Mouse (Mus musculus) embryonic facial prominence, embryonic 12.5 days (tissue): ENCODE measurements at regions not wholly inside any gene's neighbourhood (a gene's known extent, or its start where the extent isn't known, plus 50 kb on each side); places are given as distances from the start of the nearest gene placed in this dataset.
A peak's percentile ranks its signal among the peaks of the same experiment; 100 is the strongest.
"Not testable (repeated sequence)": the region's sequence is repeated elsewhere in the genome, so short reads cannot be mapped to it uniquely, and the experiment has no call there.

Source experiments
- ATAC-seq: fragments of 200-750 bp; cut with Nextera tagmentation; 2 replicates; pipeline ENCODE4 v1.8.0; 2017; ENCODE audit not compliant: insufficient number of reproducible peaks, insufficient read depth, low FRiP score, low TSS enrichment
- H3K27ac ChIP-seq: fragments of 300-500 bp; sonication (generic); 2 replicates; pipeline ENCODE4 v1.5.1; 2016; ENCODE audit warnings: mild to moderate bottlenecking
- H3K27me3 ChIP-seq: fragments of 300-500 bp; sonication (generic); 2 replicates; pipeline ENCODE4 v1.6.1; 2016; ENCODE audit warnings: mild to moderate bottlenecking, moderate library complexity
- H3K36me3 ChIP-seq: fragments of 300-500 bp; sonication (generic); 2 replicates; pipeline ENCODE4 v1.6.1; 2016; ENCODE audit warnings: mild to moderate bottlenecking
- H3K4me1 ChIP-seq: fragments of 300-500 bp; sonication (generic); 2 replicates; pipeline ENCODE4 v1.6.1; 2016
- H3K4me2 ChIP-seq: fragments of 300-500 bp; sonication (generic); replicated peaks from 2 replicates; pipeline ENCODE4 v1.6.1; 2016; ENCODE audit warnings: mild to moderate bottlenecking, moderate library complexity
- H3K4me3 ChIP-seq: fragments of 300-500 bp; sonication (generic); 2 replicates; pipeline ENCODE4 v1.5.1; 2016; ENCODE audit warnings: mild to moderate bottlenecking
- H3K9ac ChIP-seq: fragments of 300-500 bp; sonication (generic); 2 replicates; pipeline ENCODE4 v1.6.1; 2016; ENCODE audit warnings: mild to moderate bottlenecking, moderate library complexity
- H3K9me3 ChIP-seq: fragments of 300-500 bp; sonication (generic); 2 replicates; pipeline ENCODE4 v1.6.1; 2016; ENCODE audit warnings: mild to moderate bottlenecking, moderate library complexity
- WGBS: fragments of 180-500 bp; shearing (Covaris S2); methylation state at CpG from one replicate; pipeline ENCODE4 v1.1.7; 2016; 5-methylcytosine and 5-hydroxymethylcytosine counted together

DNA sequence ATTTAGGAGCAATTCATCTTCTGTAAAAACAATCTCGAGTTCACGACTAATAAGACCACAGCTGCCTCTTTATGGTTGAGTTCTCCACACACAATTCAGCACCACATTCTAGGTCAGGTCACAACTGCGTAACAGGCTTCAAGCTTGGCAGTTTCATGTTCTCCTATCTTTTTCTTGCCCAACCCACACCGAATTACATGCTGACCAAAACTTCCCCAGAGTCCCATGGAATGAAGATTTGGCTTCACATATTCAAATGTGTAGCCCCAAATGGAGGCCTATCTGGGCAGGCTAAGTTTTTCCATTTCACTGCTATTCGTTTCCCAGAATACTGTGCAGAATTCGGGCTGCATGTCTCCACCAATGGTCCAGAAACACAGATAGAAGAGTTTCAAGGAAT, 167.5 kb upstream of the Slc25a13 start:
- no peaks in the 10 kb centered on the region for H3K9me3 ChIP-seq
- no peaks in the 10 kb centered on the region for H3K36me3 ChIP-seq
- no peak overlapping the region for H3K4me2 ChIP-seq
- H3K9ac ChIP-seq = no peak overlapping the region
- H3K27ac ChIP-seq = no peak overlapping the region
- H3K27me3 ChIP-seq = no peaks in the 10 kb centered on the region; the same call in 1 of the 2 replicates
- H3K4me3 ChIP-seq = no peak overlapping the region
- no peak for ATAC-seq
- H3K4me1 ChIP-seq = peaks cover 11% of the 10 kb centered on the region; the same call in 1 of the 2 replicates
- 77% methylated on average over 6 of the region's 6 CpGs for WGBS

DNA sequence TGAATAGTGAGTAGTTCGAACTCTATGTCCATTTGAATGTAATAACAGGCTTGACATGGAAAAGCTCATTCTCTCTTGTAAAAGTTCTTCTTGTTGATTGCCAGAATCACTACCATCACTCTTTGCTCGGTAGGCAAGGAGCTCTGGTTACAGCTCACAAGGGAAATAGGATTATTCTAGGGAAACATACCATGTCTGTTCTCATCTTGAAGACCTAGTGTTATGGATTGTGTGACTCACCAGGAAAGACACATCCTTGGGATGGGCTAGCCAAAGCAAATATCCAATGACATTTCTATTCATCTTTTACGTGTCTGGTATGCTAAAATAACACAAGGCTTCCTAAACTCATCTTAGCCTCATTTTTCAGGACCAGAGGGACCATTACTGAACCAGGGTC, 155.4 kb upstream of the Slc25a13 start:
- Histone ChIP-seq H3K27me3 (no peaks in the 10 kb centered on the region), H3K27ac (no peak overlapping the region), H3K9me3 (no peaks in the 10 kb centered on the region), H3K4me2 (no peak overlapping the region), H3K4me3 (no peak overlapping the region), H3K36me3 (no peaks in the 10 kb centered on the region), H3K4me1 (no peaks in the 10 kb centered on the region), H3K9ac (no peak overlapping the region)
- ATAC-seq = no peak
- WGBS = 81% methylated on average over 3 of the region's 3 CpGs

DNA sequence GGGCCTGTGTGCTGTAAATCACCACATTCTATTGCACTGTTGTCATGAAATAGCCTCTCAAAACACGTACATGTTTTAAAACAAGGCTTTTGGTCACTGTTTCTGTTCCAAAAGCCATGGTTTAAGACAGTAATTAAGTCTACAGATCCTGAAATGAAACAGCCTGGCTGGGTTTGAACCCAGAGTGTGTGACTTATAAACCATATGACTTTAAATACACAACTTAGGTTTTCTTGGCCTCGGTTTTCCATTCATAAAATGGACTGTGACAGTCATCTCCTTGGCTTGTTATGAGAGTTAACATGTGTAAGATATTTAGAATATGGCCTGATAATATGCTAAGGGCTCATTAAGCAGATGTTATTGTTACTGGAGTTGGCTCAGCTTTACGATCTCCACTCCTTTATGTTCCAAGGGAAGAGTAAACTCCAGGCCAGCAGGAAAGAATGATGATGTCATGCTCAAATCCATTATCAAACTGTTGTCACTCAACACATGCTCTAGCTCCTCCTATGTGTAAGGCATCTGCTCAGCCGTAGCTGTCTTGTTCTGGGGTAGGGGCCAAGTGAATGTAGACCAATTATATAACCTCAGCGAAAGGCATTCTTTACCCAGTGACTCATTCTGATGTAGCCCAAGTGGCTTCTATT, 154.6 kb upstream of the Slc25a13 start:
- H3K9me3 ChIP-seq = no peaks in the 10 kb centered on the region
- H3K4me2 ChIP-seq = no peak overlapping the region
- no peak overlapping the region for H3K9ac ChIP-seq
- ATAC-seq = no peak
- no peaks in the 10 kb centered on the region for H3K27me3 ChIP-seq
- no peak overlapping the region for H3K27ac ChIP-seq
- H3K4me1 ChIP-seq = no peaks in the 10 kb centered on the region
- no peak overlapping the region for H3K4me3 ChIP-seq
- 83% methylated on average over 5 of the region's 5 CpGs for WGBS
- H3K36me3 ChIP-seq = no peaks in the 10 kb centered on the region

DNA sequence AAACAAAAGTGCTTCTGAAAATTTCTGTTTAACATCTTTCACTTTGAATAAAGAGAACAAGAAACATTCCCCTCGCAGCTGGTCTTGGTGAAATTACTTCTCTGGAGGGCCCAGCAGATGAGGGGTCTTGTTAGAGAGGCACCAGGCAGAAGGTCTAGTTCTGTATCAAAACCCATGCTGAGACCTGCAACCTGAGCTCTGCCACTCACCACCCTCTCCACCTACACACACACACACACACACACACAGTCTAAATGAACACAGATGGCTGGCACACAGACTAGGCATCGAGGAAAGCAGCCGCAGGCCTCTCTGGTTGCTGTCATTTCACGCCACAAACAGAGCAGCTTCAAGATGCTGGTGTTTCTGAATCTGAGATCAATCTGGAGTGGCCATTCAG, 147.1 kb upstream of the Slc25a13 start:
- no peak overlapping the region for H3K9ac ChIP-seq
- no peaks in the 10 kb centered on the region for H3K36me3 ChIP-seq
- H3K4me2 ChIP-seq = peak overlapping the region; percentile 26
- no peak overlapping the region for H3K27ac ChIP-seq
- H3K27me3 ChIP-seq = no peaks in the 10 kb centered on the region
- no peaks in the 10 kb centered on the region for H3K9me3 ChIP-seq
- ATAC-seq = peak; percentile 85
- peaks cover 9% of the 10 kb centered on the region for H3K4me1 ChIP-seq
- no peak overlapping the region for H3K4me3 ChIP-seq
- WGBS = 13% methylated on average over 4 of the region's 4 CpGs

DNA sequence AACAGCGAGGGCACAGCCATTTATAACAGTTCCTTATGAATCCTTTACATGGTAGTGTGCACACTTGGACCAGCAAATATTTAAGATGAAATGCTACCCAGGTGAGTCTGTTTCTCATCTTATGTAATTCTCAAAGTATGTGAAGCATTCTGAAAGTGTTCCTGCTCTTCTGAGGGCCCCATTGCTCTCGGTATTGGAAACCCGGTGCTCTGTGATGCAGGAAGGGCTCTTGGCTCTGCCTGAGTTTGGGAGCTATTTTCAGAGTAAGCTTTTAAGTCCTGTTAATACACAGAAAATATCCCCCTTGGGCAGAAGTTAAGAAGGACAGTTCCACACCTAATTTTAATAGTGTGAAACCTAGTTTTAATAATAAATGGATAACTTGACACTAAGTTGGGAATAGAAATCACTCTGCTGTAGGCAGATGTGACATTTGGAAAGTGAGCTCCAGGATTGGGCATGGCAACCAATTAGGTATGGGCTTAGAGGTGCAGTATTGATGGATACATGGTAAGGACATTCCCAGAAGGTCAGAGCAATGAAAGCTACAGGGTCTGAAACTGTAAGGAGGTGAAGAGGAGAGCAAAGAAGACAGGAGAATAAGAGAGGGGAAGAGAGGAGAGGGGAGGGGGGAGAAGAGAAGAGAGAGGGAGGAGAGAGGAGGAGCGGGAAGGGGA, 145.8 kb upstream of the Slc25a13 start:
- no peak overlapping the region for H3K9ac ChIP-seq
- H3K27me3 ChIP-seq = no peaks in the 10 kb centered on the region
- no peaks in the 10 kb centered on the region for H3K36me3 ChIP-seq
- no peaks in the 10 kb centered on the region for H3K9me3 ChIP-seq
- H3K4me3 ChIP-seq = no peak overlapping the region
- WGBS = 41% methylated on average over 4 of the region's 4 CpGs
- no peak for ATAC-seq
- H3K4me1 ChIP-seq = peaks cover 9% of the 10 kb centered on the region
- no peak overlapping the region for H3K4me2 ChIP-seq
- no peak overlapping the region for H3K27ac ChIP-seq

DNA sequence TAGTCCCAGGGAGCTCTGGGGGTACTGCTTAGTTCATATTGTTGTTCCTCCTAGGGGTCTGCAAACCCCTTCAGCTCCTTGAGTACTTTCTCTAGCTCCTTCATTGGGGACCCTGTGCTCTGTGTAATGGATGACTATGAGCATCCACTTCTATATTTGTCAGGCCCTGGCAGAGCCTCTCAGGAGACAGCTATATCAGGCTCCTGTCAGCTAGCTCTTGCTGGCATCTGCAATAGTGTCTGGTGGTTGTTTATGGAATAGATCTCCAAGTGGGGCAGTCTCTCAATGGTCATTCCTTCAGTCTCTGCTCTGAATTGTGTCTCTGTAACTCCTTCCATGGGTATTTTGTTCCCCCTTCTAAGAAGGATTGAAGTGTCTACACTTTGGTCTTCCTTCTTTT, 144.2 kb upstream of the Slc25a13 start:
- H3K4me3 ChIP-seq, H3K27me3 ChIP-seq, H3K36me3 ChIP-seq, H3K4me2 ChIP-seq, H3K9me3 ChIP-seq, ATAC-seq, H3K9ac ChIP-seq, H3K27ac ChIP-seq, H3K4me1 ChIP-seq: not testable (repeated sequence)

DNA sequence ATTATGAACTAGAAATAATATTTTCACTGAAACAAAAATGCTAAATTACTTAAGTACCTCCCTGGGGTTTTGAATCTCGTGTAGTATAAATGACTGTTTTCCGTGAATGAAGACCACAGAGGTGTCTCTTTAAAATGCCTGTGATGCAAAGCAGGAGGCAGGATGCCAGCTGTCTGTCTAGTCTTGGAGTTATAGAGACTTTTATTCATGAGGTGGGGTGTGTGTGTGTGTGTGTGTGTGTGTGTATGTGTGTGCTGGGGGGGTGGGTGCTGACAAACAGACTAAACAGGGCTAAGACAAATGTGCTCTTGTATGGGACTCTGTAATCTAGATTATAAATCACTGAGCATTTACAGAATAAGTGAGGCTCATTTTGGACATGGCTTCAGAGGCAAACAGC, 140.5 kb upstream of the Slc25a13 start:
- no peaks in the 10 kb centered on the region for H3K27me3 ChIP-seq
- H3K4me1 ChIP-seq = 0 out of 2 replicates have a peak, but pooled peaks cover 3% of the 10 kb centered on the region
- H3K9me3 ChIP-seq = no peaks in the 10 kb centered on the region
- H3K36me3 ChIP-seq = no peaks in the 10 kb centered on the region
- no peak overlapping the region for H3K4me2 ChIP-seq
- no peak for ATAC-seq
- WGBS = 47% methylated on average over 2 of the region's 2 CpGs
- no peak overlapping the region for H3K27ac ChIP-seq
- H3K4me3 ChIP-seq = no peak overlapping the region
- H3K9ac ChIP-seq = no peak overlapping the region

DNA sequence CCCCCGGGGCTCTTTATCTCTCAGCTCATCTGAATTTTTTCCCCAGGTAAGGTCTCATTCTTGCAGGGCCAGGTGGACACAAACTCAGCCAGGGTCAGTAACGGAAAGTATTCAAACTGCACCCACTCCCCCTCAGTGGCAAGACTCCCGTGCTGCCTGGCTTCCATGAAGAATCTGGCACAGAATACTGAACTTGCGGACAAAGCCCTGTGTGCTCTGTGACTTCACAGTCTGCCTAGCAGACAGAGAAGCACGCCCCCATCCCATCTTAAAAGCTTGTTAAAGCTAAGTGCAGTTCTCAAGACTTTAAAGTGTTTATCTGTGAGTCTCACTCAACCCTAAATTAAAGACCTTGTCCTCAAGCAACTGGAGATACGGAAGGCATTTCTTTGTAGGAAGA, 140.0 kb upstream of the Slc25a13 start:
- Histone ChIP-seq H3K4me2 (no peak overlapping the region), H3K4me3 (no peak overlapping the region), H3K27ac (no peak overlapping the region), H3K9me3 (no peaks in the 10 kb centered on the region), H3K36me3 (no peaks in the 10 kb centered on the region), H3K4me1 (0 out of 2 replicates have a peak, but pooled peaks cover 3% of the 10 kb centered on the region), H3K27me3 (no peaks in the 10 kb centered on the region), H3K9ac (no peak overlapping the region)
- 71% methylated on average over 6 of the region's 6 CpGs for WGBS
- ATAC-seq = no peak

DNA sequence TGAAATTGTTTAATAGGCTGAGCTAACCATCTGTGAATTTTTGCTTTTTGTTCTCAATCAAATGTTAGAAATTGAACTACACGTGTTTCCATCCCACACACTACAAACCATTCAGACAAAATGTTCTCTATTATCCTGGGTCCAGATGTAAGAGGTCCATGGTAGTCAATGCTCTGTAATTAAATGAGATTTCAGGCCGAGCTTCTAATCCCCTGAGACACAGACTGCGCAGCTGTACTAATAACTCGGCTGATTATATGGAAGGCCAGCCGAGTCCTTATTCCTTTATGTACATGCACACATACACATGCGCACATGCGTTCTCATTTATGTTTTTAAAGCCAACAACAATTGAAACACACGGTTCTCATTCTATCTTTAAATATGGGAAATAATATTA, 118.3 kb upstream of the Slc25a13 start:
- peaks cover 3% of the 10 kb centered on the region for H3K4me1 ChIP-seq
- no peak overlapping the region for H3K27ac ChIP-seq
- H3K9ac ChIP-seq = no peak overlapping the region
- H3K4me3 ChIP-seq = no peak overlapping the region
- H3K4me2 ChIP-seq = no peak overlapping the region
- WGBS = 45% methylated on average over 8 of the region's 8 CpGs
- H3K27me3 ChIP-seq = peaks cover 7% of the 10 kb centered on the region; the same call in 1 of the 2 replicates
- ATAC-seq = no peak
- H3K36me3 ChIP-seq = no peaks in the 10 kb centered on the region
- no peaks in the 10 kb centered on the region for H3K9me3 ChIP-seq

DNA sequence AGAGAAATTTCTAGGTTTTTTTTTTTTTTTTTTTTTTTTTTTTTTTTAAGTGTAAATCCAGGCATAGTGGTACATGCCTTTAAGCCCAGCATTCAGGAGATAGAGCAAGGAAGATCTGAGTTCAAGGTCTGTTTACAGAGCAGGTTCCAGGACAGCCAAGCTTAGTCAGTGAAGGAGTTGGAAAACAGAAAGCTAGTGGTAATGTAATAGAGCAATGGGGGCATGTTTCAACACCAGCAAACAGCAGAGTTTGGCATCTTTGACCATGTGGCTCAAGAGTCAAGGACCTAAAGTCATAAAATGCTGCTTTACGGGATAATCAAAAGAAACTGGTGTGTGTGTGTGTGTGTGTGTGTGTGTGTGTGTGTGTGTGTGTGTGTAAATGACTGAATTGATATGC, 113.3 kb upstream of the Slc25a13 start:
- Histone ChIP-seq H3K4me2 (no peak overlapping the region), H3K4me1 (no peaks in the 10 kb centered on the region), H3K9me3 (peaks cover 11% of the 10 kb centered on the region; the same call in 1 of the 2 replicates), H3K27ac (no peak overlapping the region), H3K4me3 (no peak overlapping the region), H3K9ac (no peak overlapping the region), H3K36me3 (no peaks in the 10 kb centered on the region), H3K27me3 (no peaks in the 10 kb centered on the region)
- WGBS = 85% methylated on average over 1 of the region's 1 CpGs
- no peak for ATAC-seq

DNA sequence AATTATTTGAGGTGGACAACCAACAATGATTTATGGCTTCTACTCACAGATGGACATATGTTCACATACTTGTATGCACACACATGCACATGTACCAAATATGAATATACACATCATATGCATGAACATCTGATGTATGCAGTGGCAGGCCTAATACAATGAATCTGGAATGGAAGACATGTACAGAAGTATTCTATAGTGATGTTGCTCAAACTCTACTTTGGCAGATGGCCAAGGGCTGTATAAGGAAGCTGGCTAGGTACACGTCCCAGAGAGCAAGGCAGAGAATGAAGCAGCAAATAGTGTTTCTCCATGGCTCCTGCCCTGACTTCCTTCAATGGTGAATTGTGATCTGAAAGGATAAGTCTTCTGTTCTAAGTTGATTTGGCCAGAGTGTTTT, 108.5 kb upstream of the Slc25a13 start:
- Histone ChIP-seq H3K27ac (no peak overlapping the region), H3K9ac (no peak overlapping the region), H3K9me3 (peaks cover 11% of the 10 kb centered on the region; the same call in 1 of the 2 replicates)

DNA sequence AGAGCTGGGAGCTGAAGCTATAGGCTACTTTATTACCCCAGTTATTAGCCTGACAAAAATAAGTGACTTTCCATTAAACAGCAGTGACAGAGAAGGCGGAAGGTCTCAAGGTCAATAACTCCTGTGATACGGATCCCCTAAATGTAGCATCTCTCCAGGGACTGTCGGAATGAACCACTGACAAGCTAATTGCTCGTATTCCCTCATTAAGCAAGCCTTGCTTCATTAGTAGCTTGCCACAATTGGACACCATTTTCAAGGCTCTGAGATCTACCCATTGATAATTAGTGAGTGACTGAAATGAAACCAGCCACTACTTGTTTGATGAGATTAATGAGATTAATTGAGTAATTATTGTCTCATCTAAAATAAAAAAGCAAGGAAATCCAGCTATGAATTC, 99.8 kb upstream of the Slc25a13 start:
- 42% methylated on average over 4 of the region's 4 CpGs for WGBS
- no peaks in the 10 kb centered on the region for H3K4me1 ChIP-seq
- H3K9me3 ChIP-seq = no peaks in the 10 kb centered on the region
- no peaks in the 10 kb centered on the region for H3K36me3 ChIP-seq
- no peak for ATAC-seq
- H3K9ac ChIP-seq = no peak overlapping the region
- no peak overlapping the region for H3K4me2 ChIP-seq
- H3K27me3 ChIP-seq = no peaks in the 10 kb centered on the region
- H3K27ac ChIP-seq = no peak overlapping the region
- H3K4me3 ChIP-seq = no peak overlapping the region

More for the DNA sequence above, 108.5 kb upstream of the Slc25a13 start:
- Histone ChIP-seq H3K4me3 (no peak overlapping the region), H3K27me3 (no peaks in the 10 kb centered on the region), H3K4me2 (no peak overlapping the region), H3K4me1 (no peaks in the 10 kb centered on the region), H3K36me3 (no peaks in the 10 kb centered on the region)
- ATAC-seq = no peak
- WGBS = 40% methylated on average over 1 of the region's 1 CpGs
